Mouse (Mus musculus) heart, postnatal 0 days (tissue): ENCODE data around the gene Hist1h3d.

Source experiments
- CTCF ChIP-seq: IDR thresholded peaks from 2 replicates; pipeline ENCODE4 v1.5.1; 2016; ENCODE audit warnings: antibody characterized with exemption, control low read depth, low read depth
- EP300 ChIP-seq: IDR thresholded peaks from 2 replicates; pipeline ENCODE4 v1.6.1; 2016; ENCODE audit warnings: antibody characterized with exemption, low read depth

- TF ChIP-seq CTCF (no peak), EP300 (no peak)
Observed at GRCm38 (mm10) chr13:23622861-23623450, 47.4 kb downstream of the Hist1h3d start.
